Mouse (Mus musculus): Measurements from ENCODE around the gene Tmigd3. TPM values are rescaled to one million over a fixed set of nuclear protein-coding genes. Genes with fewer than 3 reads are reported as not detected.
"Not testable (repeated sequence)": the region's sequence is repeated elsewhere in the genome, so short reads cannot be mapped to it uniquely, and the experiment has no call there.

The Tmigd3 gene
- polyA plus RNA-seq, 1 experiment from 2014 or later = not detected

GRCm38 (mm10) chr3:105912097-105912880 lies 41.6 kb downstream of the Tmigd3 start:
- Histone ChIP-seq H3K9ac (no peak overlapping the region), H3K4me3 (replicated peaks) (no peak overlapping the region), H3K9me3 (no peaks in the 10 kb centered on the region), H3K36me3 (replicated peaks) (no peaks in the 10 kb centered on the region), H3K27me3 (no peaks in the 10 kb centered on the region), H3K27ac (no peak overlapping the region), H3K4me1 (no peaks in the 10 kb centered on the region), H3K4me2 (no peak overlapping the region)
- no peak for ATAC-seq (ENCODE audit: low FRiP score)
- 86% methylated on average over 9 of the region's 9 CpGs for WGBS

DNA sequence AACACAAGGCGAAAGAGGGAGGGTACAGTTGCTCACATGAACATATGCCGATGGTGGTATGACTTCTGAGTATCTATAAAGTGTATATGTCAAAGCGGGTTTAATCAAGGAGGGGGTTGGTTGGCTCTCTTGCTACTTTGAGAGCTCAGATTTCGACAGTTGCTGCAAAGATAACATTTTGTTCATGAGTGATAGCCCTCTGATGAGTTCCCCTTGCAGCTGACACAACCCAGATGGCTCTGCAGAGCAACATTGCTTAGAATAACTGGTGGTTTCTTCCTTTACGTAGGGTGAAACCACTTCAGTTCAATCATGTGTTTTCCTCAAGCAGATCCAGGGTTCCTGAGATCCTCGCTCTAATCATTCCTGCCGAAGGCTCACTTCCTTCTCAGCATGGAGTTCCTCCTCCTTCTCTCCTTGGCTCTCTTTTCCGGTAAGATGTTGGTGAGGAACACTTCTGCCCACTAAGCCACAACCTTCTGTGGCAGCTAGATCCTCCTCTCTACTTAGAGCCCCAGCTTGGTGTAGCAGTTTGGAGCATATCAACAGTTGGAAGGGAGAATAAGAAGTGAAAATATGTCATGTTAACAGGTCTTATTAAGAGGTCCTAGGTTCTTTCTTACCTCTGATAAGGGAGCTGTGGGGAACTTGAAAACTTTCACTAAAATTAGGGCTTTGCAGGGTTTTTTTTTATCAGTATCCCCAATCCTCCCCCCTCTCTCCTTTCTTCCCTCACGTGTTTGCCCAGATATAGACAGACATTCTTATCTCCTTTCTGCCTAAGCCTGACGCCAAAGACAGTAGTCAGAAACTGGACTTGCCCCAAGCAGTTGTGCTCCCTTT lies 43.4 kb downstream of the Tmigd3 start:
- Histone ChIP-seq H3K4me2 (no peak overlapping the region), H3K9me3 (no peaks in the 10 kb centered on the region), H3K9ac (no peak overlapping the region), H3K4me3 (replicated peaks) (no peak overlapping the region), H3K36me3 (replicated peaks) (no peaks in the 10 kb centered on the region), H3K27ac (no peak overlapping the region), H3K4me1 (no peaks in the 10 kb centered on the region), H3K27me3 (no peaks in the 10 kb centered on the region)
- no peak for ATAC-seq (ENCODE audit: low FRiP score)
- 84% methylated on average over 10 of the region's 10 CpGs for WGBS

DNA sequence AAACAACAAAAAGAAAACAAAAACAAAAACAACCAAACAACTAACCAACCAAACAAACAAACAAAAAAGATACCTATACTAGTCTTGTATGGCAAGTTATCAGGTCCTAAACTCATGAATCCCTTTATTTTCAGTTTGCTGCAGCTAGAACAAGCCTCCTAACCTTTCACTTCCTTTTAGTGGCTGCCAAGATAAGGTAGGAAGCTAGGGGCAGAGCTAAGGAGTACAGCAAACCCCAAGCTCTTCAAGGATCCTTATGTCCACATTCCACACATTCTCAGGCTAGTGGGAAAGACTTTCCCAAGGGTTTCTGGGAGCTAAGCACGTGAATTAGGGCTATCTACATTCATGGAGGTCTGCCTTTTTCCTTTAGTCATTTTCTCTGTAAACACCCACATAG lies 44.6 kb downstream of the Tmigd3 start:
- Histone ChIP-seq H3K4me2 (no peak overlapping the region), H3K9ac (no peak overlapping the region), H3K36me3 (replicated peaks) (no peaks in the 10 kb centered on the region), H3K27me3 (no peaks in the 10 kb centered on the region), H3K27ac (no peak overlapping the region), H3K4me1 (no peaks in the 10 kb centered on the region), H3K4me3 (replicated peaks) (no peak overlapping the region), H3K9me3 (no peaks in the 10 kb centered on the region)
- ATAC-seq (ENCODE audit: low FRiP score) = no peak
- WGBS = 50% methylated on average over 1 of the region's 1 CpGs

- not testable (repeated sequence) for H3K27me3 ChIP-seq; H3K4me2 ChIP-seq; H3K4me1 ChIP-seq; H3K9me3 ChIP-seq; H3K36me3 ChIP-seq (replicated peaks); H3K9ac ChIP-seq; ATAC-seq (ENCODE audit: low FRiP score); H3K27ac ChIP-seq; H3K4me3 ChIP-seq (replicated peaks)
Measured at GRCm38 (mm10) chr3:105916455-105916854, 45.8 kb downstream of the Tmigd3 start.

- no peak overlapping the region for H3K27ac ChIP-seq
- no peak for ATAC-seq (ENCODE audit: low FRiP score)
- H3K9ac ChIP-seq = no peak overlapping the region
- no peaks in the 10 kb centered on the region for H3K27me3 ChIP-seq
- no peaks in the 10 kb centered on the region for H3K36me3 ChIP-seq (replicated peaks)
- WGBS = 76% methylated on average over 10 of the region's 10 CpGs
- H3K4me3 ChIP-seq (replicated peaks) = no peak overlapping the region
- no peak overlapping the region for H3K4me2 ChIP-seq
- H3K9me3 ChIP-seq = no peaks in the 10 kb centered on the region
- H3K4me1 ChIP-seq = no peaks in the 10 kb centered on the region
Measured at GRCm38 (mm10) chr3:105917656-105918354, 47.1 kb downstream of the Tmigd3 start.

- Histone ChIP-seq H3K9ac (no peak overlapping the region), H3K9me3 (no peaks in the 10 kb centered on the region), H3K27ac (no peak overlapping the region), H3K4me2 (no peak overlapping the region), H3K4me3 (replicated peaks) (no peak overlapping the region), H3K27me3 (no peaks in the 10 kb centered on the region), H3K36me3 (replicated peaks) (no peaks in the 10 kb centered on the region), H3K4me1 (no peaks in the 10 kb centered on the region)
- whole genome bisulfite sequencing = 82% methylated on average over 3 of the region's 3 CpGs
- ATAC-seq (ENCODE audit: low FRiP score) = no peak
Measured at GRCm38 (mm10) chr3:105918355-105918745, 47.6 kb downstream of the Tmigd3 start.

DNA sequence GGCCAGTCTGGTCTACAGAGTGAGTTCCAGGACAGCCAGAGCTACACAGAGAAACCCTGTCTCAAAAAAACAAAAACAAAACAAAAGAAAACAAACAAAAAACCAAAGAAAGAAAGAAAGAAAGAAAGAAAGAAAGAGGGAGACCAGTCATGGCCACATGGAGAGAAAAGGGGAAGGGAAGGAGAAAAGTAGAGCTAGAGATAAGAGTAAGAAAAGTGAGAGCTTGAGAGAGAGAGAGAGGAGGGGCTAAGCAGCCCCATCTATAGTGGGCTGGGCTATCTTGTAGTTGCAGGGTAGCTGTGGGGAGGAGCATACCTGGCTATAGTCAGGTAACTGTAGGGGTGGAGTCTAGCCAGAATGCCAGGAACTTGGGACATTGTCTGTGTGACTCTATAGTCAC lies 50.0 kb downstream of the Tmigd3 start:
- H3K4me3 ChIP-seq (replicated peaks); H3K27ac ChIP-seq; H3K27me3 ChIP-seq; H3K9ac ChIP-seq; H3K4me1 ChIP-seq; H3K9me3 ChIP-seq; H3K4me2 ChIP-seq; ATAC-seq (ENCODE audit: low FRiP score); H3K36me3 ChIP-seq (replicated peaks): not testable (repeated sequence)

DNA sequence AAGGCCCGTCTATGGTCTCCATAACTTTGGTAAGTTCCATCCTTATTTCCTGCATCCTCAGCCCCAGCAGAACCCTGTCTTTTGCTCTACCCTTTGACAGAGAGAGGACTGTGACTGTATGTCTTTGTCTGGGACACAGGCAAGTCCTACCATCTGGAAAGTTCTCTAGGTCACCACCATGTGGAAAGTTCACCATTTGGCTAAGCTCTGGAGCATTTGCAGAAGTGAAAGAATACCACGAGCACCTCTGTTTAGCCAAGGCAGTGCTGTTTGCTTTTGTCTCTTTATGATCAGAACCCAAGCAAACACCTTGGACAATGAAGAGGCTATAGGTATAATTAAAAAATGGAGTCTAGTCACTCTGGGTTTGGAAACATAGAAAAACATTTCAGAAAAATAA lies 51.3 kb downstream of the Tmigd3 start:
- H3K36me3 ChIP-seq (replicated peaks) = no peaks in the 10 kb centered on the region
- no peak for ATAC-seq (ENCODE audit: low FRiP score)
- no peak overlapping the region for H3K4me3 ChIP-seq (replicated peaks)
- no peaks in the 10 kb centered on the region for H3K4me1 ChIP-seq
- 85% methylated on average over 2 of the region's 2 CpGs for WGBS
- H3K9me3 ChIP-seq = no peaks in the 10 kb centered on the region
- H3K27ac ChIP-seq = no peak overlapping the region
- H3K4me2 ChIP-seq = no peak overlapping the region
- no peak overlapping the region for H3K9ac ChIP-seq
- H3K27me3 ChIP-seq = no peaks in the 10 kb centered on the region

DNA sequence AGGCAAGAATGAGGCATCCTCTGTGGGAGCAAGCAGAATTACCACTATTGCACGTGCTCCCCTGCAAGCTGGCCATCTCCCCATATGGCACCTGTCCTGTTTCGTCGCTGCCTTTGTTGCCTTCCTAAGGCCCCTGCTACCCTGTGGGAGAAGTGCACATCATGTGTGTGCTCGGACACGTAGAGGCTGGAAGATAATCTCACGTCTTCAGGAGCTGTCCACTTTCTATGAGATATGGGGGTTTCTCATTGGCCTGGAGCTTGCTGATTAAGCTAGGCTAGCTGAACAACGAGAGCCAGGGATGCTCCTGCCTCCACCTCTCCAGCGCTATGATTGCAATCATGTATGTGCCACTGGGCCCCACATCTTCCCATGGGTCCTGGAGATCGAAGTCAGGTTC lies 53.9 kb downstream of the Tmigd3 start:
- H3K9me3 ChIP-seq = no peaks in the 10 kb centered on the region
- H3K27me3 ChIP-seq = no peaks in the 10 kb centered on the region
- ATAC-seq (ENCODE audit: low FRiP score) = no peak
- no peak overlapping the region for H3K9ac ChIP-seq
- no peaks in the 10 kb centered on the region for H3K4me1 ChIP-seq
- no peaks in the 10 kb centered on the region for H3K36me3 ChIP-seq (replicated peaks)
- 92% methylated on average over 9 of the region's 9 CpGs for WGBS
- no peak overlapping the region for H3K4me3 ChIP-seq (replicated peaks)
- H3K27ac ChIP-seq = no peak overlapping the region
- no peak overlapping the region for H3K4me2 ChIP-seq

- Histone ChIP-seq H3K27me3 (no peaks in the 10 kb centered on the region), H3K27ac (no peak overlapping the region), H3K9me3 (no peaks in the 10 kb centered on the region), H3K4me3 (replicated peaks) (no peak overlapping the region), H3K4me1 (no peaks in the 10 kb centered on the region), H3K4me2 (no peak overlapping the region), H3K36me3 (replicated peaks) (no peaks in the 10 kb centered on the region), H3K9ac (no peak overlapping the region)
- 85% methylated on average over 7 of the region's 7 CpGs for WGBS
- ATAC-seq (ENCODE audit: low FRiP score) = no peak
Measured at GRCm38 (mm10) chr3:105927561-105928194, 57.0 kb downstream of the Tmigd3 start.

DNA sequence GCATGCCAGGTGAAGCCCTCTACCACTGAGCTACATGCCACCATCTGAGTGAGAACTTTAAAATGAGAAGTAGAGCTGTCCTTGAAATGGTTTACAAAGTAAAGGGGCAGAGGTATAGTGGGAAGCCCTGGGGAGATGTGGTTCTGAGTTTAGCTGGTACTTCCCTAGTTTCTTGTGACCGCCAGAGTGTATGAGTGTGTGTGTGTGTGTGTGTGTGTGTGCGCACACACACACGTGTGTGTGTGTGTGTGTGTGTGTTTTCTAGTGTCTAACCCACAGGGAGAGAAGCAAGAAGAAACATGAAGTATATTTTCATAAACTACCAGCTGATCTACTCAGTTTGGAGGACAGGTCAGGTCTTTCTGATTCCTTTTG lies 57.5 kb downstream of the Tmigd3 start:
- 100% methylated on average over 3 of the region's 3 CpGs for WGBS
- H3K4me1 ChIP-seq = no peaks in the 10 kb centered on the region

DNA sequence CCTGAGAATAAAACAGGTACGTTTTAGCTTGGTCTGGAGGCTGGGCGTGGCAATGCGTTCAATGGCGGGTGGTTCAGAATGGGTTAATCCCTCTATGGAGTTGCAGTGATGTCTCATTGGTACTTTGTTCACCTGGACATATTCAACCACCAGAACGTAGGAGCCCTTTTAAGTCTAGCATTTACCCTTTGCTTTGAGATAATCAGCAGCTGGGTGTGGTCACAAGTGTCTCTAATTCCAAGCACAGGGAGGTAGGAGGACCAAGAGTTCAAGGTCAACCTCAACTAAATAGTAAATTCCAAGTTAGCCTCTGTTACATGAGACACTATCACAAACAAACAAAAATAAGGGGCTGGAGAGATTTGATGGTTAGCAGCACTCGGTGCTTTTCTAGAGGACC lies 58.1 kb downstream of the Tmigd3 start:
- H3K4me3 ChIP-seq (replicated peaks) = no peak overlapping the region
- H3K9me3 ChIP-seq = no peaks in the 10 kb centered on the region
- no peaks in the 10 kb centered on the region for H3K4me1 ChIP-seq
- 88% methylated on average over 6 of the region's 6 CpGs for WGBS
- H3K36me3 ChIP-seq (replicated peaks) = no peaks in the 10 kb centered on the region
- no peak overlapping the region for H3K9ac ChIP-seq
- H3K4me2 ChIP-seq = no peak overlapping the region
- no peak overlapping the region for H3K27ac ChIP-seq
- no peak for ATAC-seq (ENCODE audit: low FRiP score)
- no peaks in the 10 kb centered on the region for H3K27me3 ChIP-seq

More for the DNA sequence above, 57.5 kb downstream of the Tmigd3 start:
- H3K4me3 ChIP-seq (replicated peaks) = no peak overlapping the region
- no peaks in the 10 kb centered on the region for H3K27me3 ChIP-seq
- no peak overlapping the region for H3K4me2 ChIP-seq
- ATAC-seq (ENCODE audit: low FRiP score) = no peak
- no peaks in the 10 kb centered on the region for H3K9me3 ChIP-seq
- H3K9ac ChIP-seq = no peak overlapping the region
- no peaks in the 10 kb centered on the region for H3K36me3 ChIP-seq (replicated peaks)
- H3K27ac ChIP-seq = no peak overlapping the region

All from forebrain, embryonic 12.5 days (tissue).